Mouse (Mus musculus): ENCODE measurements around the gene Olfr726.

The Olfr726 gene

GRCm38 (mm10) chr14:50090853-50091252, at the start of gene Olfr726:
Olfr726 (minus strand) TSS chr14:50090953.
- TF ChIP-seq NANOG (IDR thresholded peaks at IDR 0.05; ENCODE audit: borderline replicate concordance, low read length) (no peak), POU5F1 (IDR thresholded peaks at IDR 0.05; ENCODE audit: borderline replicate concordance, low read length) (no peak)
- Histone ChIP-seq H3K4me1 (replicated peaks; ENCODE audit: low read depth, low read length) (no peaks in the 10 kb centered on the region), H3K27me3 (ENCODE audit: insufficient read depth, low read length) (no peaks in the 10 kb centered on the region), H3K4me3 (replicated peaks; ENCODE audit: low read length) (no peak within 1 kb of the TSS), H3K36me3 (ENCODE audit: insufficient read depth, low read length) (no peaks in the 10 kb centered on the region), H3K9me3 (ENCODE audit: low read length) (0 out of 2 replicates have a peak, but pooled peaks cover 3% of the 10 kb centered on the region)

- H3K27me3 ChIP-seq (ENCODE audit: insufficient read depth, low read length): no peaks in the 10 kb centered on the region
- H3K4me3 ChIP-seq (replicated peaks; ENCODE audit: low read length): no peak within 1 kb of the TSS
- no peaks in the 10 kb centered on the region for H3K4me1 ChIP-seq (replicated peaks; ENCODE audit: low read depth, low read length)
- TF ChIP-seq NANOG (IDR thresholded peaks at IDR 0.05; ENCODE audit: borderline replicate concordance, low read length): no peak
- no peak for TF ChIP-seq POU5F1 (IDR thresholded peaks at IDR 0.05; ENCODE audit: borderline replicate concordance, low read length)
- no peak for TF ChIP-seq CTCF (conservative IDR thresholded peaks at IDR 0.05; ENCODE audit: low read length)
- no peaks in the 10 kb centered on the region for H3K9me3 ChIP-seq (ENCODE audit: low read length)
- no peaks in the 10 kb centered on the region for H3K36me3 ChIP-seq (ENCODE audit: insufficient read depth, low read length)
These were observed 32.1 kb upstream of the Olfr726 start, which contains the start of gene Olfr727 for GRCm38 (mm10) chr14:50122886-50123285. Olfr727 (plus strand) TSS chr14:50123186.

- no peak for TF ChIP-seq NANOG (IDR thresholded peaks at IDR 0.05; ENCODE audit: borderline replicate concordance, low read length)
- TF ChIP-seq POU5F1 (IDR thresholded peaks at IDR 0.05; ENCODE audit: borderline replicate concordance, low read length): no peak
- H3K36me3 ChIP-seq (ENCODE audit: insufficient read depth, low read length): no peaks in the 10 kb centered on the region
- peaks cover 5% of the 10 kb centered on the region; the same call in 1 of the 2 replicates for H3K9me3 ChIP-seq (ENCODE audit: low read length)
- peak overlapping the region; percentile 82 for H3K4me3 ChIP-seq (replicated peaks; ENCODE audit: low read length)
- H3K27me3 ChIP-seq (ENCODE audit: insufficient read depth, low read length): no peaks in the 10 kb centered on the region
- no peaks in the 10 kb centered on the region for H3K4me1 ChIP-seq (replicated peaks; ENCODE audit: low read depth, low read length)
These were observed 28.0 kb downstream of the Olfr726 start for GRCm38 (mm10) chr14:50062733-50063104.

GRCm38 (mm10) chr14:50061955-50062732, 28.6 kb downstream of the Olfr726 start:
- peaks cover 5% of the 10 kb centered on the region; the same call in 1 of the 2 replicates for H3K9me3 ChIP-seq (ENCODE audit: low read length)
- no peaks in the 10 kb centered on the region for H3K36me3 ChIP-seq (ENCODE audit: insufficient read depth, low read length)
- TF ChIP-seq NANOG (IDR thresholded peaks at IDR 0.05; ENCODE audit: borderline replicate concordance, low read length): no peak
- no peak for TF ChIP-seq POU5F1 (IDR thresholded peaks at IDR 0.05; ENCODE audit: borderline replicate concordance, low read length)
- peak; percentile 18; the same call in 1 of the 2 replicates for TF ChIP-seq CTCF (conservative IDR thresholded peaks at IDR 0.05; ENCODE audit: low read length)
- H3K27me3 ChIP-seq (ENCODE audit: insufficient read depth, low read length): no peaks in the 10 kb centered on the region
- peak overlapping the region; percentile 82 for H3K4me3 ChIP-seq (replicated peaks; ENCODE audit: low read length)
- no peaks in the 10 kb centered on the region for H3K4me1 ChIP-seq (replicated peaks; ENCODE audit: low read depth, low read length)

GRCm38 (mm10) chr14:50061590-50061954, 29.2 kb downstream of the Olfr726 start:
- Histone ChIP-seq H3K9me3 (ENCODE audit: low read length) (peaks cover 5% of the 10 kb centered on the region; the same call in 1 of the 2 replicates), H3K4me1 (replicated peaks; ENCODE audit: low read depth, low read length) (no peaks in the 10 kb centered on the region), H3K36me3 (ENCODE audit: insufficient read depth, low read length) (no peaks in the 10 kb centered on the region), H3K27me3 (ENCODE audit: insufficient read depth, low read length) (no peaks in the 10 kb centered on the region), H3K4me3 (replicated peaks; ENCODE audit: low read length) (peak overlapping the region; percentile 82)
- TF ChIP-seq NANOG (IDR thresholded peaks at IDR 0.05; ENCODE audit: borderline replicate concordance, low read length) (no peak), POU5F1 (IDR thresholded peaks at IDR 0.05; ENCODE audit: borderline replicate concordance, low read length) (no peak), CTCF (conservative IDR thresholded peaks at IDR 0.05; ENCODE audit: low read length) (no peak)

GRCm38 (mm10) chr14:50061179-50061578, 29.6 kb downstream of the Olfr726 start:
- Histone ChIP-seq H3K4me3 (replicated peaks; ENCODE audit: low read length) (peak overlapping the region; percentile 82), H3K36me3 (ENCODE audit: insufficient read depth, low read length) (no peaks in the 10 kb centered on the region), H3K9me3 (ENCODE audit: low read length) (peaks cover 5% of the 10 kb centered on the region; the same call in 1 of the 2 replicates), H3K4me1 (replicated peaks; ENCODE audit: low read depth, low read length) (no peaks in the 10 kb centered on the region), H3K27me3 (ENCODE audit: insufficient read depth, low read length) (no peaks in the 10 kb centered on the region)
- no peak for TF ChIP-seq NANOG (IDR thresholded peaks at IDR 0.05; ENCODE audit: borderline replicate concordance, low read length)
- no peak for TF ChIP-seq POU5F1 (IDR thresholded peaks at IDR 0.05; ENCODE audit: borderline replicate concordance, low read length)
- TF ChIP-seq CTCF (conservative IDR thresholded peaks at IDR 0.05; ENCODE audit: low read length): no peak

GRCm38 (mm10) chr14:50040275-50040674, 50.5 kb downstream of the Olfr726 start, which contains the start of gene Olfr725:
Olfr725 (minus strand) TSS chr14:50040375.
- no peak for TF ChIP-seq POU5F1 (IDR thresholded peaks at IDR 0.05; ENCODE audit: borderline replicate concordance, low read length)
- no peak for TF ChIP-seq NANOG (IDR thresholded peaks at IDR 0.05; ENCODE audit: borderline replicate concordance, low read length)
- no peak for TF ChIP-seq CTCF (conservative IDR thresholded peaks at IDR 0.05; ENCODE audit: low read length)
- Histone ChIP-seq H3K4me1 (replicated peaks; ENCODE audit: low read depth, low read length) (no peaks in the 10 kb centered on the region), H3K36me3 (ENCODE audit: insufficient read depth, low read length) (no peaks in the 10 kb centered on the region), H3K4me3 (replicated peaks; ENCODE audit: low read length) (no peak within 1 kb of the TSS), H3K9me3 (ENCODE audit: low read length) (peaks cover 13% of the 10 kb centered on the region; the same call in 1 of the 2 replicates), H3K27me3 (ENCODE audit: insufficient read depth, low read length) (no peaks in the 10 kb centered on the region)
